Mouse (Mus musculus): ENCODE measurements around the gene Rap1b.

Rap1b gene

DNA sequence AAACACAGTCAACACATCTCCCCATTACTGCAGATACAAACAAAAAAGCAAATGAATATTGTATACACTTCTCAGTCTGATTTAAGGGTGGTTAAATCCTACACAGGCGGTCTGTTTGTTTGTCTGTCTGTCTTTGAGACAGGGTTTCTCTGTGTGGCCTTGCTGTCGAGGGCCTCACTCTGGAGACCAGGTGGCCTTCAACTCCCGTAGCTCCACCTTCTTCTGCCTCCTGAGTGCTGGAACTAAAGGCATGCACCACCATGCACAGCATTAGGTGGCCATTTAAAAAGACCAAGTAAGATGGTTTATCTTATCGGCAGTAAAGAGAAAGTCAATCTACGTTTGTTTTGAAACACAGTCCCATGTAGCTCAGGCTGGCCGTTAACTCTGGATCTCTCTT lies 22.5 kb downstream of the Rap1b start:
- no peak for DNase-seq (ENCODE audit: low spot score in 2 of 2)

- DNase-seq (ENCODE audit: low spot score in 2 of 2) = no peak
Measured at GRCm38 (mm10) chr10:117818600-117818999, 27.2 kb downstream of the Rap1b start.

DNA sequence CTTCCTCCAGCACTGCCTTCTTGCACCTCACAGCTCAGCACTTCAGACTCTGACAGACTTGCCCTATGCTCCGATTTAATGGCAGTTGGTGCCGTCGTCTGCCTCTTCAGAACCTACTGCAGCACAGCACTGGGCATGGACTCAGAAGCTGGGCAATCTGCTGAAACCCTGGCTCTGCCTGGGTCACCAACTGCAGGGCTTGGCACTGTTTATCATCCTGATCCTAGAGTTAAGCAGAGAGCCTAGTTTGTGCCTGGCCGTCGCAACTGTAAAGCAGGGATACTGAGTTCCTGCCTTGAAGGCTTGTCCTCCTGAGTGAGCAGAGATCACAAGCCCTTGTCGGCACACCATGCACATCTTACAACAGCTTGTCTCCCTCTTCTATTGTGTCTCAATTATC lies 29.1 kb downstream of the Rap1b start:
- DNase-seq (ENCODE audit: low spot score in 2 of 2) = no peak

DNA sequence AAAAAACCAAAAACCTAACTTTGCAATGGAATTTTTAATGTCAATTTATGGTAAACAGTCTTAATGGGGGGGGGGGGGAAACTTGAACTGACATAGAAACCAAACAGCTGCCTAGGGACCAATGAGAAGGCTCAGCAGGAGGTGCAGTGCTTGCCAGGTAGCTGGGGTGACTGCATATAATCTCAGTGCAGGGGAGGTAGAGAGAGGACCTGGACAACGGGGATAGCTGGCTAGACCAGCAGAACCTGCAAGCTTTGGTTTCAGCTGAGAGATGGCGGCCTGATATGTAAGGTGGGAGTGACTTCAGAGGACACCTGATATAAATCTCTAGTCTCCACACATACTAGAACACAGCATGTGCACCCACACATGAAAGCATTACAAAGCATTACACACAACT lies 33.3 kb downstream of the Rap1b start:
- DNase-seq (ENCODE audit: low spot score in 2 of 2) = no peak

GRCm38 (mm10) chr10:117811555-117811954 lies 34.3 kb downstream of the Rap1b start:
- DNase-seq (ENCODE audit: low spot score in 2 of 2) = no peak

GRCm38 (mm10) chr10:117810506-117810905 lies 35.3 kb downstream of the Rap1b start:
- no peak for DNase-seq (ENCODE audit: low spot score in 2 of 2)

- DNase-seq (ENCODE audit: low spot score in 2 of 2) = no peak
Measured at GRCm38 (mm10) chr10:117808068-117808467, 37.8 kb downstream of the Rap1b start.

- no peak for DNase-seq (ENCODE audit: low spot score in 2 of 2)
Measured at GRCm38 (mm10) chr10:117805919-117806318, 39.9 kb downstream of the Rap1b start.

DNA sequence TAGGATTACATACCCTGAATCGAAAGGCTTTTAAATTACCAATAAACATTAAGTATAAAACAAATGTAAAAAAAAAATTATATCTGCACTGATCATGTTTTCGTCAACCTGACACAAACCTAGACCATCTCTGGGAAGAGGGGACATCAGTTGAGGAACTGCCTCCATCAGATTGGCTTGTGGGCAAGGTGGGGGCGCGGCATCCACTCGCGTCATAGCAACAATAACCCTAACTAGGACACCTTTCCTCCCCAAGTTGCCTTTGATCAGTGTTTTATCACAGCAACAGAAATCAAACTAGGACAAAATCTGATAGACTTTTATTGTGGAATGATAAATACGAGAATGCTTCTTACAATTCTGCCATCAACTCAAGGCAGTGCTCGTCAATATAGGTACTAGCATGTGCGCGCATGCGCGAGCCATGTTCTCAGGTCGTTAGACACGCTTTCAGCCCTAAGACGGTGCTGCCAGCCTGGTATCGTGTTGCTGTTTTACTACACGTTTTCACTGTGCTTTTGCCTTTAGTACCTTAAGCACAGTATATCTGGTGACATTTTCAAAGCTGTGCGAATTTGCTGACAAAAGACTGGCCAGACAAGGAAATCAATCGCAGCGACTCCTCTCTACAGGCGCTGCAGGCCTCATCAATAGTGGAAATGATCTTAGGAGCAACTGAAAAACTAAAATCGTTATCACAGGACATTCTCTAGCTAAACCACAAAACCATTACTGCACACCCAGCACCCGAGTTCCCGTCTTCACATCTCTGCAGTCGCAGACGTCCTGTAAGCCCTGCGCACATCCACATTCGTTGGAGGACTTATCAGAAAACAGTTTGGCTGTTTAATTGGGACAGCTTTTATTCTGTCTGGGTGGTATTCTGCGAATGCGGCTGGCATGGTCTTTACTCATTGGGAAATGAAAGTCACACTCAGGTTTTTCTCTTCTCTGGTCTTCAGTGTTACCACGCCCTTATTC lies 41.7 kb downstream of the Rap1b start:
- DNase-seq (ENCODE audit: low spot score in 2 of 2) = no peak

DNA sequence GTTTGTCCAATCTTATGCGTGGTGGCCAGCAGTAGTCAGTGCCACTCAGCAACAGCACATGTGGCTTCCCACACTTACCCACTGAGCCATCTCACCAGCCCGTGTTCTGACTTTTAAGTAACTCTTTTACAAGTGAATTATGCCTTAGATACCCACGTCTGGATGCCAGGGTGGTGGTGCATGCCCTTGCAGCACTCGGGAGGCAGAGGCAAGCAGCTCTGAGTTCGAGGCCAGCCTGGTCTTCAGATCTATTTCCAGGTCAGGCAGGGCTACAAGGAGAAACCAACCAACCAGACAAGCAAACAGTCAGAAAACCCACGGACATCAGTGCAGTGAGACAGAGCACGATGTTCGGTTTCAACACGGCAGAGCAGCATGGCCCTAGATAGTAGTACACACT lies 43.9 kb downstream of the Rap1b start:
- peak in 1 of 2 experiments; percentile 12 for DNase-seq (ENCODE audit: low spot score in 2 of 2)

DNA sequence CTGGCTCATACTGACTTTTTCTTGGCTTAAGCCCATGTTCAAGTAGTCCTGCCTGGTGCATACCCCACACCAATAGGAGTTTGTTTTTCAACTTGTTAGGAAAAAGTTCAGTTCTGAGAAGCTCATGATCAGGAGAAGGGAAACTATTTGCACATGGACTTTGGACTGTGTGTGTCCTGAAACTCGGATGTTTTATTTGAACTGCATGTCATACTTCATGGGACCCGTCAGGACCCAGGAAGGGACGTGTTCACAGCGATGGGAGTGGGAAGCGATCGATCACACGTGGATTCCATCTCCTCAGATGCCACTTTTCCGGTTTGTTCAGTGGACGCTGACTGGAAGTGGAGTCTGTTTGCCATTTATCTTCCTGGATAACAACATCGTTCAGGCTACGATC lies 46.0 kb downstream of the Rap1b start:
- peak in 1 of 2 experiments; percentile 50 for DNase-seq (ENCODE audit: low spot score in 2 of 2)

- peak in 1 of 2 experiments; percentile 22 for DNase-seq (ENCODE audit: low spot score in 2 of 2)
Measured at GRCm38 (mm10) chr10:117798436-117799035, 47.3 kb downstream of the Rap1b start.

GRCm38 (mm10) chr10:117797684-117798083 lies 48.2 kb downstream of the Rap1b start:
- DNase-seq (ENCODE audit: low spot score in 2 of 2) = peak in 1 of 2 experiments; percentile 48

DNA sequence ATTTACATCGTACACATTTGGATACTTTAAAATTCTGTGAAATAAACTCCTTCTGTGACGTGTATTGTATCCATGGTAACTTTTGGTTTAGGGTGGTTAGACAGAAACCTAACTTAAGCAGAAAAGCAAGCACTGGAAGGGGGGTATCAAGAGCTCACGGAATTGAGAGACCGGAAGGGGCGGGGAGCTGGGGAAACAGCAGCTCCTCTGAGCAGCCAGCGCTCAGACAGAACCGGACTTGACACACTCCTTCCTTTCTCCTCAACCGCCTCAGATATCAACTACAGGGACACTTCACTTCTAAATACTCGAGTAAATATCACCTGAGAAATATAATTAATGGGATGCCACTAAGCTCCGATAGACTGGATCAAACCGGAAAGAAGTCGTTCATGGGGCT lies 48.7 kb downstream of the Rap1b start:
- DNase-seq (ENCODE audit: low spot score in 2 of 2) = peak in 1 of 2 experiments; percentile 30

DNA sequence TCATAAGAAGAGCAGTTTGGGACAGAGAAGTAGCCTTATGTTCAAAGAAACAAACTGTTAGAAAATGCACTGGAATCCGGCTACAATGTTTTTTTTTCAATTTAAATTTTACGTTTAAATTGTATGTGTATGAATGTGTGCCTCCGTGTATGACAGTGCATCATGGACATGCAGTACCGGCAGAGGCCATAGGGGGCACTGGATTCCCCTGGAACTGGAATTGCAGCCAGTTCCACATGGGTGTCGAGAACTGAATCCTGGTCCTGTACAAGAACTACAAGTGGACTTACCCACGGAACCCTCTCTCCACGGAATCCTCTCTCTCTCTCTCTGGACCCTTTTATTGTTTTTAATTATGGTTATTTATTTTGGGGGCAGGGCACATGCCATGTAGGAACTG lies 49.7 kb downstream of the Rap1b start:
- DNase-seq (ENCODE audit: low spot score in 2 of 2) = peak in 1 of 2 experiments; percentile 58

DNA sequence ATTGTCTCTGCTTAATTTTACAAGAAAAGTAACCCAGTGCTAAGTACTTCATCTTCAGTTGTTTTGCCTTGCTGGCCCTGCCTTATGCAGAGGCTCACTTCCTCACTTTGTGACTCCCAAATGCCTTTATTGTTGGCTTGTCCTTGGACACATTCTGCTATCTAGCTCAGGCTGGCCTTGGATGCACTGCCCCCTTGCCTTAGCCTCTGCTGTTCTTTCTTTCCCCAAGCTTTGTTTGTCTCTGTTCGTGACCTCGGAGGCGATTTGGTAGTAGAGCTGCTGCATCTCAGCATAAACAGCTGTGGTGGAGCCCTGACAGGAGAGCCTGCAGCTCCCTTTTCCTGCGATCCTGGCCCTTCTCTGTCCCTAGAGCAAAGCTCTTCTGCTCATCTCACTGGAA lies 50.6 kb downstream of the Rap1b start:
- DNase-seq (ENCODE audit: low spot score in 2 of 2) = peak in 1 of 2 experiments; percentile 20

DNA sequence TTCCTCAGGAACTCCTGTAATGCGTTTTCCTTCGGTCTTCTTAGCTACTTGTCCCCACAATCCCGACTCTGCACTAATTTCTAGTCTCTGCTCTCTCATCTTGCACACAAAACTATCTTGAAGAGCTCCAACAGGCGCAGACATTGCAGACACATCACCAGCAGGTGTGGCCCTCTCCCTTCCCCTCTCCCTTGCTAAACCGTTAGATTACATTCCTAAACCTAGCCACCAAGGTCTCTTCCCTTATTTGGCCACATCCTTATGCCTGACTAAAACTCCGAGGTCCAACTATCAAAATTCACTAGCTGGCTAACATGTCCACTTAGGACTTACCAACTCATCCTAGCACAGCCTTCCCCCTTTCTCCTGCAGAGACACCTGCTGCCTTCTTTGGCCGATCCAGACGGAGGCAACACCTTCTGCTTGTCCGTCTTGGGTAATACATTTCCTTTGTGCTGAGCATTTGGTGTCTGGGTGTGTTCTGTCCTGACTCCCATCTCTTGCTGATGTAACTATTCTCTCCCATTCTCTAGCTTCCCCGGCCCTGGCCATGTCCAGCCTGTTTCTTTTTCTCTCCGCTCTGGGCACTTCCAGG lies 52.3 kb downstream of the Rap1b start:
- peak in 1 of 2 experiments; percentile 35 for DNase-seq (ENCODE audit: low spot score in 2 of 2)

GRCm38 (mm10) chr10:117792141-117793091 lies 53.4 kb downstream of the Rap1b start, which contains the start of gene Nup107:
Gene Nup107 (minus strand): TSS chr10:117792705.
- DNase-seq (ENCODE audit: low spot score in 2 of 2) = peak; percentile 100

DNA sequence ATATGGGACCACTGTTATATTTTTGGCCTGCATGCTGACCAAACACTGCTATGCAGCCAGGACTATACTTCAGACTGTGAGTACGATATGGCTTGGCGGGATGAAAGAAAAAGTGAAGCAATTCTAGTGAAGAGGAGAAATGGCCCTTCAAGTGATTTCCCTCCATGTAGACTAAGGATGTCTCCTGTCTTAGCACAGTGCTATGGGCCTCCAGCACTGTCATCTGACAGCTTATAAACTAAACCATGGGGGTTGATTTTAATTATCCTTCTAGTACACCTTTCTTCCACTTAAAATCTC lies 54.7 kb downstream of the Rap1b start:
- DNase-seq (ENCODE audit: low spot score in 2 of 2) = no peak

DNA sequence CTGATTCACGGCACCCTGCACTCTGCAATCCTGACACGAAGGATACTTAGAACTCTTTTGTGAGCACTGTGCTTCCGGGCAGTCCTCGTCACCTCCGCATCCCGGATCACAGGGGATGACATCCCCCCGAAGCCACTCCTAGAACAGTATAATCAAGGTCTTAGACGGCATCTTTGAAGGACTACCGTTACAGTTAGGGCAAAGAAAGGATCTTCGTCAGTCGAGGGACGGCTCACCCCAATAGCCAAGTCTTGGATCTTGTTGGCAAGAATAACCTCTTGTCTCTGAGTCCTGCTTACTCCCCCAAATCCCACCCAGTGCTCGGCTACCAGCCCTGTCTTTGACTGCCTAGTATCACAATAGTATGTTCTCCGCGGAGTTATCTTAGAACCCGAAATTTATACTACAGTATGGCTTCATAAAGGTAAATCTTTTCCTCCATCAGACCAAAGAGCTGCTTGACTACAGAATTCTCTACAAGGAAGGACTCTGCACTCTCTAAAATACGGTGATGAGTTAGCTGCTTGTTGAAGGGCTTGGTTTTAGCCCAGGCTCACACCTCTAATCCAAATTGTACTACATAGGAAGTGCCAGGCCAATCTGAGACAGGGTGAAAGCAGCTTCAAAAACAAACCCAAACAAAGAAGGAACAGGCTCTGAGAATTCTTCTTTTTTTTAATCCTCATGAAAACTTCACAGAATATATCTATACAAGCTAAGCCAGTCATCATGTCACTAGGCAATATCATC lies 55.2 kb downstream of the Rap1b start:
- DNase-seq (ENCODE audit: low spot score in 2 of 2) = no peak

DNA sequence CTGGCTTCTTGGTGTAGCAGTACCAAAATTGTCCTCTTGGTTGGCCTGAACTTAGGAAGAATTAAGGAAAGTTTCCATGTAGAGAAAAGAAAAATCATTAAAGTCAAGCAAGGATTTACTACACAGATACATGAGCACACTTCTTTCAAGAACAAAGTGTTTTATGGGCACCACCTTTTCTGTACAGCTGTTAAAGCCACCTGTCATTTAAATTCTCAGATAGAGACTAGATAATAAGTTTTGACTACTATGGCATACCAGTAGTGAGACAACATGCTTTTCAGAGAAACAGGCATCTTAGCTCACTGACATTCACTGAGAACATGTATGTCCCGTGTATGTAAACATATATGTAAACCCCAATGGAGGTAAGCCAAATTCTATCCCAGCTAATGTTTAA lies 55.8 kb downstream of the Rap1b start:
- DNase-seq (ENCODE audit: low spot score in 2 of 2) = no peak
